Mouse (Mus musculus): ENCODE results near the gene 1500015O10Rik.

The 1500015O10Rik gene

GRCm38 (mm10) chr1:43730491-43730924 is at the start of gene 1500015O10Rik:
Gene 1500015O10Rik, plus strand, starts transcription at chr1:43730602.
- peak; percentile 27 for DNase-seq

GRCm38 (mm10) chr1:43689983-43690382 is 40.4 kb upstream of the 1500015O10Rik start:
- DNase-seq = no peak

- DNase-seq = no peak
Measured at GRCm38 (mm10) chr1:43690507-43690906, 39.9 kb upstream of the 1500015O10Rik start.

GRCm38 (mm10) chr1:43694076-43694475 is 36.3 kb upstream of the 1500015O10Rik start:
- no peak for DNase-seq

GRCm38 (mm10) chr1:43694851-43695545 is 35.4 kb upstream of the 1500015O10Rik start:
- peak; percentile 76 for DNase-seq

- DNase-seq = peak; percentile 2
Measured at GRCm38 (mm10) chr1:43698577-43699000, 31.8 kb upstream of the 1500015O10Rik start.

GRCm38 (mm10) chr1:43714841-43715240 is 15.6 kb upstream of the 1500015O10Rik start:
- DNase-seq = no peak

GRCm38 (mm10) chr1:43717967-43718366 is 12.4 kb upstream of the 1500015O10Rik start:
- no peak for DNase-seq

GRCm38 (mm10) chr1:43718793-43719192 is 11.6 kb upstream of the 1500015O10Rik start:
- no peak for DNase-seq

- no peak for DNase-seq
Measured at GRCm38 (mm10) chr1:43722459-43722858, 7.9 kb upstream of the 1500015O10Rik start.

GRCm38 (mm10) chr1:43732100-43732499 is 1.7 kb downstream of the 1500015O10Rik start:
- no peak for DNase-seq

- no peak for DNase-seq
Measured at GRCm38 (mm10) chr1:43732657-43733056, 2.3 kb downstream of the 1500015O10Rik start.

GRCm38 (mm10) chr1:43737812-43738518 is 7.6 kb downstream of the 1500015O10Rik start:
- DNase-seq = peak; percentile 21

- no peak for DNase-seq
Measured at GRCm38 (mm10) chr1:43738519-43738894, 8.1 kb downstream of the 1500015O10Rik start.

GRCm38 (mm10) chr1:43754448-43755312 is 24.3 kb downstream of the 1500015O10Rik start:
- DNase-seq = no peak

GRCm38 (mm10) chr1:43760085-43760484 is 29.7 kb downstream of the 1500015O10Rik start:
- no peak for DNase-seq

GRCm38 (mm10) chr1:43764481-43764880 is 34.1 kb downstream of the 1500015O10Rik start:
- DNase-seq = no peak

GRCm38 (mm10) chr1:43766328-43766727 is 35.9 kb downstream of the 1500015O10Rik start:
- DNase-seq = no peak

- DNase-seq = no peak
Measured at GRCm38 (mm10) chr1:43768385-43768990, 38.1 kb downstream of the 1500015O10Rik start.

- no peak for DNase-seq
Measured at GRCm38 (mm10) chr1:43769348-43769747, 38.9 kb downstream of the 1500015O10Rik start.

- no peak for DNase-seq
Measured at GRCm38 (mm10) chr1:43770032-43770431, 39.6 kb downstream of the 1500015O10Rik start.

- no peak for DNase-seq
Measured at GRCm38 (mm10) chr1:43772694-43773093, 42.3 kb downstream of the 1500015O10Rik start.

- DNase-seq = no peak
Measured at GRCm38 (mm10) chr1:43774126-43774525, 43.7 kb downstream of the 1500015O10Rik start.
